Mouse (Mus musculus): ENCODE measurements around the gene Frmd6. TPM values are rescaled to one million over a fixed set of nuclear protein-coding genes. Genes with fewer than 3 reads are reported as not detected.

The Frmd6 gene
- polyA plus RNA-seq, 1 experiment from 2014 or later, result 17.4 TPM

GRCm38 (mm10) chr12:70907651-70908050 lies 82.3 kb downstream of the Frmd6 start:
- WGBS, result 77% methylated on average over 11 of the region's 11 CpGs
- H3K9ac ChIP-seq (ENCODE audit: low read depth, low read length), result no peak overlapping the region
- H3K4me1 ChIP-seq (ENCODE audit: control insufficient read depth, insufficient read depth, low read length), result no peaks in the 10 kb centered on the region
- no peak overlapping the region for H3K27ac ChIP-seq (ENCODE audit: low read depth, low read length)
- peaks cover 2% of the 10 kb centered on the region; the same call in 1 of the 2 replicates for H3K9me3 ChIP-seq (ENCODE audit: control insufficient read depth, low read length)
- no peaks in the 10 kb centered on the region; the same call in 1 of the 2 replicates for H3K36me3 ChIP-seq (ENCODE audit: control insufficient read depth, insufficient read depth, low read length)
- no peak overlapping the region for H3K4me2 ChIP-seq (replicated peaks; ENCODE audit: low read depth, low read length)
- no peak for ATAC-seq (ENCODE audit: low FRiP score, low TSS enrichment)
- H3K4me3 ChIP-seq (ENCODE audit: low read length), result no peak overlapping the region
- no peaks in the 10 kb centered on the region for H3K27me3 ChIP-seq (ENCODE audit: control insufficient read depth, insufficient read depth, low read length)

GRCm38 (mm10) chr12:70908076-70908475 lies 82.8 kb downstream of the Frmd6 start:
- ATAC-seq (ENCODE audit: low FRiP score, low TSS enrichment), result no peak
- H3K36me3 ChIP-seq (ENCODE audit: control insufficient read depth, insufficient read depth, low read length), result no peaks in the 10 kb centered on the region
- no peak overlapping the region for H3K4me2 ChIP-seq (replicated peaks; ENCODE audit: low read depth, low read length)
- no peaks in the 10 kb centered on the region for H3K4me1 ChIP-seq (ENCODE audit: control insufficient read depth, insufficient read depth, low read length)
- no peak overlapping the region for H3K9ac ChIP-seq (ENCODE audit: low read depth, low read length)
- H3K27ac ChIP-seq (ENCODE audit: low read depth, low read length), result no peak overlapping the region
- peaks cover 2% of the 10 kb centered on the region; the same call in 1 of the 2 replicates for H3K9me3 ChIP-seq (ENCODE audit: control insufficient read depth, low read length)
- WGBS, result 67% methylated on average over 4 of the region's 4 CpGs
- H3K27me3 ChIP-seq (ENCODE audit: control insufficient read depth, insufficient read depth, low read length), result no peaks in the 10 kb centered on the region
- H3K4me3 ChIP-seq (ENCODE audit: low read length), result no peak overlapping the region

- no peak overlapping the region for H3K27ac ChIP-seq (ENCODE audit: low read depth, low read length)
- H3K27me3 ChIP-seq (ENCODE audit: control insufficient read depth, insufficient read depth, low read length), result no peaks in the 10 kb centered on the region
- H3K4me1 ChIP-seq (ENCODE audit: control insufficient read depth, insufficient read depth, low read length), result no peaks in the 10 kb centered on the region
- H3K9me3 ChIP-seq (ENCODE audit: control insufficient read depth, low read length), result peaks cover 2% of the 10 kb centered on the region; the same call in 1 of the 2 replicates
- ATAC-seq (ENCODE audit: low FRiP score, low TSS enrichment), result peak; percentile 55
- H3K4me2 ChIP-seq (replicated peaks; ENCODE audit: low read depth, low read length), result no peak overlapping the region
- no peak overlapping the region for H3K4me3 ChIP-seq (ENCODE audit: low read length)
- no peak overlapping the region for H3K9ac ChIP-seq (ENCODE audit: low read depth, low read length)
- no peaks in the 10 kb centered on the region for H3K36me3 ChIP-seq (ENCODE audit: control insufficient read depth, insufficient read depth, low read length)
- WGBS, result 11% methylated on average over 9 of the region's 9 CpGs
Measured at GRCm38 (mm10) chr12:70910241-70910720, 85.0 kb downstream of the Frmd6 start.

- Histone ChIP-seq H3K4me3 (ENCODE audit: low read length) (no peak overlapping the region), H3K4me1 (ENCODE audit: control insufficient read depth, insufficient read depth, low read length) (no peaks in the 10 kb centered on the region), H3K4me2 (replicated peaks; ENCODE audit: low read depth, low read length) (no peak overlapping the region), H3K27ac (ENCODE audit: low read depth, low read length) (no peak overlapping the region), H3K36me3 (ENCODE audit: control insufficient read depth, insufficient read depth, low read length) (no peaks in the 10 kb centered on the region), H3K27me3 (ENCODE audit: control insufficient read depth, insufficient read depth, low read length) (no peaks in the 10 kb centered on the region), H3K9ac (ENCODE audit: low read depth, low read length) (no peak overlapping the region), H3K9me3 (ENCODE audit: control insufficient read depth, low read length) (peaks cover 2% of the 10 kb centered on the region; the same call in 1 of the 2 replicates)
- peak; percentile 78 for ATAC-seq (ENCODE audit: low FRiP score, low TSS enrichment)
- WGBS, result 10% methylated on average over 5 of the region's 5 CpGs
Measured at GRCm38 (mm10) chr12:70911029-70911428, 85.7 kb downstream of the Frmd6 start.

- 75% methylated on average over 17 of the region's 17 CpGs for WGBS
- Histone ChIP-seq H3K9ac (ENCODE audit: low read depth, low read length) (no peak overlapping the region), H3K27ac (ENCODE audit: low read depth, low read length) (no peak overlapping the region), H3K4me1 (ENCODE audit: control insufficient read depth, insufficient read depth, low read length) (no peaks in the 10 kb centered on the region), H3K4me3 (ENCODE audit: low read length) (no peak overlapping the region), H3K9me3 (ENCODE audit: control insufficient read depth, low read length) (no peaks in the 10 kb centered on the region), H3K4me2 (replicated peaks; ENCODE audit: low read depth, low read length) (no peak overlapping the region), H3K36me3 (ENCODE audit: control insufficient read depth, insufficient read depth, low read length) (no peaks in the 10 kb centered on the region), H3K27me3 (ENCODE audit: control insufficient read depth, insufficient read depth, low read length) (no peaks in the 10 kb centered on the region)
- ATAC-seq (ENCODE audit: low FRiP score, low TSS enrichment), result no peak
Measured at GRCm38 (mm10) chr12:70911676-70912379, 86.5 kb downstream of the Frmd6 start.

GRCm38 (mm10) chr12:70913429-70913828 lies 88.1 kb downstream of the Frmd6 start:
- Histone ChIP-seq H3K4me1 (ENCODE audit: control insufficient read depth, insufficient read depth, low read length) (no peaks in the 10 kb centered on the region), H3K9me3 (ENCODE audit: control insufficient read depth, low read length) (no peaks in the 10 kb centered on the region), H3K4me3 (ENCODE audit: low read length) (no peak overlapping the region), H3K27ac (ENCODE audit: low read depth, low read length) (no peak overlapping the region), H3K9ac (ENCODE audit: low read depth, low read length) (no peak overlapping the region), H3K4me2 (replicated peaks; ENCODE audit: low read depth, low read length) (no peak overlapping the region), H3K36me3 (ENCODE audit: control insufficient read depth, insufficient read depth, low read length) (no peaks in the 10 kb centered on the region), H3K27me3 (ENCODE audit: control insufficient read depth, insufficient read depth, low read length) (no peaks in the 10 kb centered on the region)
- WGBS, result 49% methylated on average over 3 of the region's 3 CpGs
- no peak for ATAC-seq (ENCODE audit: low FRiP score, low TSS enrichment)

- no peaks in the 10 kb centered on the region for H3K27me3 ChIP-seq (ENCODE audit: control insufficient read depth, insufficient read depth, low read length)
- H3K9ac ChIP-seq (ENCODE audit: low read depth, low read length), result no peak overlapping the region
- no peaks in the 10 kb centered on the region for H3K36me3 ChIP-seq (ENCODE audit: control insufficient read depth, insufficient read depth, low read length)
- H3K9me3 ChIP-seq (ENCODE audit: control insufficient read depth, low read length), result no peaks in the 10 kb centered on the region
- H3K4me3 ChIP-seq (ENCODE audit: low read length), result no peak overlapping the region
- ATAC-seq (ENCODE audit: low FRiP score, low TSS enrichment), result no peak
- H3K4me1 ChIP-seq (ENCODE audit: control insufficient read depth, insufficient read depth, low read length), result no peaks in the 10 kb centered on the region
- 61% methylated on average over 11 of the region's 11 CpGs for WGBS
- no peak overlapping the region for H3K27ac ChIP-seq (ENCODE audit: low read depth, low read length)
- no peak overlapping the region for H3K4me2 ChIP-seq (replicated peaks; ENCODE audit: low read depth, low read length)
Measured at GRCm38 (mm10) chr12:70914387-70914786, 89.1 kb downstream of the Frmd6 start.

GRCm38 (mm10) chr12:70929781-70930180 lies 104.5 kb downstream of the Frmd6 start:
- no peak for ATAC-seq (ENCODE audit: low FRiP score, low TSS enrichment)
- H3K9me3 ChIP-seq (ENCODE audit: control insufficient read depth, low read length), result no peaks in the 10 kb centered on the region; the same call in 1 of the 2 replicates
- H3K4me1 ChIP-seq (ENCODE audit: control insufficient read depth, insufficient read depth, low read length), result no peaks in the 10 kb centered on the region
- 86% methylated on average over 4 of the region's 4 CpGs for WGBS
- H3K4me2 ChIP-seq (replicated peaks; ENCODE audit: low read depth, low read length), result no peak overlapping the region
- H3K4me3 ChIP-seq (ENCODE audit: low read length), result no peak overlapping the region
- H3K36me3 ChIP-seq (ENCODE audit: control insufficient read depth, insufficient read depth, low read length), result no peaks in the 10 kb centered on the region
- H3K27ac ChIP-seq (ENCODE audit: low read depth, low read length), result no peak overlapping the region
- H3K27me3 ChIP-seq (ENCODE audit: control insufficient read depth, insufficient read depth, low read length), result no peaks in the 10 kb centered on the region
- H3K9ac ChIP-seq (ENCODE audit: low read depth, low read length), result no peak overlapping the region

- Histone ChIP-seq H3K9ac (ENCODE audit: low read depth, low read length) (peak overlapping the region; percentile 87; the same call in 1 of the 2 replicates), H3K4me3 (ENCODE audit: low read length) (peak overlapping the region; percentile 97), H3K27ac (ENCODE audit: low read depth, low read length) (peak overlapping the region; percentile 86; the same call in 1 of the 2 replicates), H3K4me2 (replicated peaks; ENCODE audit: low read depth, low read length) (peak overlapping the region; percentile 36), H3K4me1 (ENCODE audit: control insufficient read depth, insufficient read depth, low read length) (no peaks in the 10 kb centered on the region; the same call in 1 of the 2 replicates), H3K9me3 (ENCODE audit: control insufficient read depth, low read length) (no peaks in the 10 kb centered on the region; the same call in 1 of the 2 replicates), H3K27me3 (ENCODE audit: control insufficient read depth, insufficient read depth, low read length) (no peaks in the 10 kb centered on the region), H3K36me3 (ENCODE audit: control insufficient read depth, insufficient read depth, low read length) (peaks cover 6% of the 10 kb centered on the region; the same call in 1 of the 2 replicates)
- WGBS, result 25% methylated on average over 9 of the region's 12 CpGs
- peak; percentile 24; the same call in 1 of the 2 replicates for ATAC-seq (ENCODE audit: low FRiP score, low TSS enrichment)
Measured at GRCm38 (mm10) chr12:70937150-70937549, 111.8 kb downstream of the Frmd6 start.

Measured in kidney, embryonic 14.5 days (tissue).